Mouse (Mus musculus) brain, embryonic 14.5 days (tissue): ENCODE measurements around the gene Pex26.

Source experiments
- CTCF ChIP-seq: fragments of 200-500 bp; IDR thresholded peaks from 2 replicates; pipeline ENCODE4 v1.5.1; 2012; ENCODE audit warnings: inconsistent platforms, mild to moderate bottlenecking, moderate library complexity, borderline replicate concordance; ENCODE audit not compliant: insufficient read depth, insufficient read length; ENCODE audit errors: extremely low read depth
- POLR2A ChIP-seq: fragments of 200-500 bp; IDR thresholded peaks from 2 replicates; pipeline ENCODE4 v1.6.1; 2012; ENCODE audit warnings: mild to moderate bottlenecking, inconsistent platforms, borderline replicate concordance; ENCODE audit not compliant: poor library complexity, insufficient read depth, insufficient read length, severe bottlenecking; ENCODE audit errors: extremely low read depth

DNA sequence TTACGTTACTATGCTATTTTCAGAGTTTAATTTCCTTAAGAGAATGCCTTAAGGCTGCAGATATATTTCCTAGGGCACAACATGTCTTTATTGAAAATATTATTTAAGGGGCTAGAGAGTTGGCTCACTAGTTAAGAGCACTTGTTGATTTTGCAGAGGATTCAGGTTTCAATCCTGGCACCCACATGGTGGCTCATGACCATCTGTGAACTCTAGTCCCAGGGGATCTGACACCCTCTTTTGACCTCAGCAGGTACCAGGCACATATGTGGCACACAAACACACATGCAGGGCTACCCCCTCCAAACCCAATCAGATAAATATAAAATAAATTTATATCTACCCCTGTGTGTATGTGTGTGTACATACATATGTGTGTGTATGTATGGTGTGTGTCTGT is 44.2 kb upstream of the Pex26 start:
- TF ChIP-seq POLR2A (no peak), CTCF (no peak)
